Mouse (Mus musculus): ENCODE data around the gene Spon1. TPM values are rescaled to one million over a fixed set of nuclear protein-coding genes. Genes with fewer than 3 reads are reported as not detected.

The Spon1 gene
- polyA plus RNA-seq, 1 experiment: 1.8 TPM

- Histone ChIP-seq H3K27ac (ENCODE audit: insufficient read depth, low read length) (no peak overlapping the region), H3K9me3 (replicated peaks; ENCODE audit: control insufficient read depth, insufficient read depth, low read length, poor library complexity, severe bottlenecking) (no peaks in the 10 kb centered on the region), H3K9ac (ENCODE audit: low read depth, poor library complexity, severe bottlenecking) (no peak overlapping the region), H3K36me3 (ENCODE audit: control insufficient read depth, insufficient read depth, low read length, poor library complexity, severe bottlenecking) (no peaks in the 10 kb centered on the region), H3K4me1 (ENCODE audit: control insufficient read depth, insufficient read depth, low read length) (no peaks in the 10 kb centered on the region), H3K27me3 (ENCODE audit: control insufficient read depth, insufficient read depth, low read length, poor library complexity, severe bottlenecking) (no peaks in the 10 kb centered on the region), H3K4me3 (ENCODE audit: low read depth, low read length) (no peak overlapping the region)
- TF ChIP-seq CTCF (IDR thresholded peaks at IDR 0.05; ENCODE audit: low read depth, low read length) (no peak), EP300 (IDR thresholded peaks at IDR 0.05; ENCODE audit: insufficient read depth, low read depth, low read length) (no peak), POLR2A (IDR thresholded peaks at IDR 0.05; ENCODE audit: insufficient read depth, low read length) (no peak)
These were observed 240.7 kb downstream of the Spon1 start for GRCm38 (mm10) chr7:114006456-114006855.

- Histone ChIP-seq H3K9me3 (replicated peaks; ENCODE audit: control insufficient read depth, insufficient read depth, low read length, poor library complexity, severe bottlenecking) (no peaks in the 10 kb centered on the region), H3K27me3 (ENCODE audit: control insufficient read depth, insufficient read depth, low read length, poor library complexity, severe bottlenecking) (no peaks in the 10 kb centered on the region), H3K4me1 (ENCODE audit: control insufficient read depth, insufficient read depth, low read length) (no peaks in the 10 kb centered on the region), H3K36me3 (ENCODE audit: control insufficient read depth, insufficient read depth, low read length, poor library complexity, severe bottlenecking) (no peaks in the 10 kb centered on the region), H3K9ac (ENCODE audit: low read depth, poor library complexity, severe bottlenecking) (no peak overlapping the region), H3K4me3 (ENCODE audit: low read depth, low read length) (no peak overlapping the region), H3K27ac (ENCODE audit: insufficient read depth, low read length) (no peak overlapping the region)
- no peak for TF ChIP-seq CTCF (IDR thresholded peaks at IDR 0.05; ENCODE audit: low read depth, low read length)
- no peak for TF ChIP-seq EP300 (IDR thresholded peaks at IDR 0.05; ENCODE audit: insufficient read depth, low read depth, low read length)
- no peak for TF ChIP-seq POLR2A (IDR thresholded peaks at IDR 0.05; ENCODE audit: insufficient read depth, low read length)
These were observed 241.8 kb downstream of the Spon1 start for GRCm38 (mm10) chr7:114007565-114007964.

DNA sequence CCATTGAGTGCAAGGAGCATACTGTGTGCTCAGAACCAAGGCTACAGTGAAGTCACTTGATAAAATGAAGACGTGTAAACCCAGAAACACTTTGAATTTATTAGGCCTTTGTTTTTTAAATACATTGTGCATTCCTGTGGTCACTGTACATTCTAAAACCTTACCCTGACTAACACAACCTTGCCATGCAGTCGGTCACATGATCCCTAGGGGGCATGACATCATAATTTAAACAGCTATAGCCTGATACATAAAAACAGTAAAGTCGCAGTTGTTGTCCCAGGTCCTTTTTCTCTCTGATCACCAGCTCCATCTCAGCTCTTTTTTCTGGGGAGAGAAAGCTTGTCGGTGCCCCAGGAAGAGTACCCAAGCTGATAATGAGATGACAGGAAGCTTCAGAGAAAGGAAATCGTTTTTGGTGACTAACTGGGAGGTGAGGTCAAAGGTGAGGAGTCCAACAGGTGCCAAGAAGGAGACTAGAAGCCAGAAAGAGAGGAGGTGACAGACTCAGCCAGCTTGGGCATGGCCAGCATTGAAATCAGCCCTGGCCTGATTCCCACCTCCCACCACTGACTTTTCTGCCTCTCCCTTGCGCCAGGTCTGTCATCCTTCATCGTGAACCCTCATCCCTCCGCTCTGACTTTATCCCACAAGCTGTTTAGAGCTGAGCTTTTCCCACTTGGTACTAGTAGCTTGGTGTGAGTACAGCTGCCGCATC is 246.1 kb downstream of the Spon1 start:
- no peaks in the 10 kb centered on the region for H3K4me1 ChIP-seq (ENCODE audit: control insufficient read depth, insufficient read depth, low read length)
- H3K4me3 ChIP-seq (ENCODE audit: low read depth, low read length): no peak overlapping the region
- no peaks in the 10 kb centered on the region for H3K27me3 ChIP-seq (ENCODE audit: control insufficient read depth, insufficient read depth, low read length, poor library complexity, severe bottlenecking)
- TF ChIP-seq CTCF (IDR thresholded peaks at IDR 0.05; ENCODE audit: low read depth, low read length) (no peak), POLR2A (IDR thresholded peaks at IDR 0.05; ENCODE audit: insufficient read depth, low read length) (no peak), EP300 (IDR thresholded peaks at IDR 0.05; ENCODE audit: insufficient read depth, low read depth, low read length) (no peak)
- no peak overlapping the region for H3K9ac ChIP-seq (ENCODE audit: low read depth, poor library complexity, severe bottlenecking)
- H3K27ac ChIP-seq (ENCODE audit: insufficient read depth, low read length): no peak overlapping the region
- no peaks in the 10 kb centered on the region for H3K36me3 ChIP-seq (ENCODE audit: control insufficient read depth, insufficient read depth, low read length, poor library complexity, severe bottlenecking)
- H3K9me3 ChIP-seq (replicated peaks; ENCODE audit: control insufficient read depth, insufficient read depth, low read length, poor library complexity, severe bottlenecking): no peaks in the 10 kb centered on the region

- Histone ChIP-seq H3K9me3 (replicated peaks; ENCODE audit: control insufficient read depth, insufficient read depth, low read length, poor library complexity, severe bottlenecking) (no peaks in the 10 kb centered on the region), H3K9ac (ENCODE audit: low read depth, poor library complexity, severe bottlenecking) (no peak overlapping the region), H3K36me3 (ENCODE audit: control insufficient read depth, insufficient read depth, low read length, poor library complexity, severe bottlenecking) (no peaks in the 10 kb centered on the region), H3K4me1 (ENCODE audit: control insufficient read depth, insufficient read depth, low read length) (no peaks in the 10 kb centered on the region), H3K27ac (ENCODE audit: insufficient read depth, low read length) (no peak overlapping the region), H3K4me3 (ENCODE audit: low read depth, low read length) (no peak overlapping the region), H3K27me3 (ENCODE audit: control insufficient read depth, insufficient read depth, low read length, poor library complexity, severe bottlenecking) (no peaks in the 10 kb centered on the region)
- TF ChIP-seq CTCF (IDR thresholded peaks at IDR 0.05; ENCODE audit: low read depth, low read length): no peak
- TF ChIP-seq EP300 (IDR thresholded peaks at IDR 0.05; ENCODE audit: insufficient read depth, low read depth, low read length): no peak
- TF ChIP-seq POLR2A (IDR thresholded peaks at IDR 0.05; ENCODE audit: insufficient read depth, low read length): no peak
These were observed 250.5 kb downstream of the Spon1 start for GRCm38 (mm10) chr7:114016001-114016949.

DNA sequence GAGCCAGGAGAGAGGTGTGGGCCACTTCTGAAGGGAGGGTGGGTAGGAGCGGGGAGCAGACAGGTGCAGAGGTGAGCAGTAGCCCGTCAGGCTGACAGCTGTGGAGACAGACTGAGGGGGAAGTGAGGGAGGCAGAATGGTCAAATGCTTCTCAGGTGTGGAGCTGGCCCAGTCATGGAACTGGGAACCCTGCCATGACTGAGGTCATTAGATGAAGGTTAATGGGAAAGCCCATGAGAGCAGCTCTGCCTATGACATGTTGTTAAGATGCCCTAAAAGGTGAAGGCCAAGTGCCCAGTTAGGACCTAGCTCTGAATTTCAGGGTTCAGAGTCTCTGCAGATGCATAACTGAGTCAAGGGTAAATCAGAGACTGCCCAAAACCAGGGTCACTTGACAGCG is 253.1 kb downstream of the Spon1 start:
- Histone ChIP-seq H3K9me3 (replicated peaks; ENCODE audit: control insufficient read depth, insufficient read depth, low read length, poor library complexity, severe bottlenecking) (no peaks in the 10 kb centered on the region), H3K27ac (ENCODE audit: insufficient read depth, low read length) (no peak overlapping the region), H3K4me3 (ENCODE audit: low read depth, low read length) (no peak overlapping the region), H3K36me3 (ENCODE audit: control insufficient read depth, insufficient read depth, low read length, poor library complexity, severe bottlenecking) (no peaks in the 10 kb centered on the region), H3K9ac (ENCODE audit: low read depth, poor library complexity, severe bottlenecking) (no peak overlapping the region), H3K4me1 (ENCODE audit: control insufficient read depth, insufficient read depth, low read length) (no peaks in the 10 kb centered on the region), H3K27me3 (ENCODE audit: control insufficient read depth, insufficient read depth, low read length, poor library complexity, severe bottlenecking) (no peaks in the 10 kb centered on the region)
- no peak for TF ChIP-seq EP300 (IDR thresholded peaks at IDR 0.05; ENCODE audit: insufficient read depth, low read depth, low read length)
- TF ChIP-seq CTCF (IDR thresholded peaks at IDR 0.05; ENCODE audit: low read depth, low read length): no peak
- no peak for TF ChIP-seq POLR2A (IDR thresholded peaks at IDR 0.05; ENCODE audit: insufficient read depth, low read length)

Measured in ES-Bruce4 (cell line).